Mouse (Mus musculus) granulocyte monocyte progenitor cell, adult 5-6 weeks (primary cell): Measurements from ENCODE around the gene Rhod. TPM values are rescaled to one million over a fixed set of nuclear protein-coding genes. Genes with fewer than 3 reads are reported as not detected.
"Not testable (repeated sequence)": the region's sequence is repeated elsewhere in the genome, so short reads cannot be mapped to it uniquely, and the experiment has no call there.

Experiments used
- ATAC-seq: replicated peaks from 2 replicates; pipeline ENCODE4 v1.8.0; 2016; ENCODE audit warnings: mild to moderate bottlenecking, moderate TSS enrichment, inconsistent platforms; ENCODE audit not compliant: poor library complexity, severe bottlenecking
- total RNA-seq, 2 experiments: library from RNA; stranded (forward) in 1 of 2; stranded (reverse) in 1 of 2; fragments of 200-712, 200-1000 nt in 1 of 2; fragments of >200 nt in 1 of 2; fragmentation: Nextera tagmentation in 1 of 2; gene quantifications; 2 replicates each; pipeline ENCODE4 v1.2.3; 2014 to 2017

Rhod gene
- 0.28 TPM in 1 of 2 replicates, not detected in the other for total RNA-seq (2014; fragmentation: Nextera tagmentation)
- total RNA-seq (2017): not detected in 2 replicates

GRCm38 (mm10) chr19:4439161-4439801 lies at the start of gene Rhod:
Gene Rhod (minus strand): TSS chr19:4439432.
- no peak; the same call in 1 of the 2 replicates for ATAC-seq

GRCm38 (mm10) chr19:4487877-4488276 lies 48.6 kb upstream of the Rhod start:
- no peak for ATAC-seq

GRCm38 (mm10) chr19:4485006-4485405 lies 45.8 kb upstream of the Rhod start:
- no peak for ATAC-seq

- ATAC-seq: no peak
Observed at GRCm38 (mm10) chr19:4482111-4482859, 43.1 kb upstream of the Rhod start.

GRCm38 (mm10) chr19:4481326-4481725 lies 42.1 kb upstream of the Rhod start:
- no peak for ATAC-seq

GRCm38 (mm10) chr19:4480041-4480440 lies 40.8 kb upstream of the Rhod start:
- ATAC-seq: no peak

GRCm38 (mm10) chr19:4478190-4478516 lies 38.9 kb upstream of the Rhod start:
- peak; percentile 40 for ATAC-seq

GRCm38 (mm10) chr19:4477345-4478189 lies 38.3 kb upstream of the Rhod start, which contains the start of gene Syt12:
Gene Syt12 (minus strand): TSS chr19:4477447.
- ATAC-seq: no peak

- peak; percentile 45 for ATAC-seq
Observed at GRCm38 (mm10) chr19:4476601-4477257, 37.5 kb upstream of the Rhod start.

- no peak; the same call in 1 of the 2 replicates for ATAC-seq
Observed at GRCm38 (mm10) chr19:4475224-4475925, 36.1 kb upstream of the Rhod start.

GRCm38 (mm10) chr19:4474739-4475138 lies 35.5 kb upstream of the Rhod start:
- no peak for ATAC-seq

- ATAC-seq: no peak
Observed at GRCm38 (mm10) chr19:4473549-4473948, 34.3 kb upstream of the Rhod start.

- peak; percentile 35; the same call in 1 of the 2 replicates for ATAC-seq
Observed at GRCm38 (mm10) chr19:4468363-4468762, 29.1 kb upstream of the Rhod start.

- ATAC-seq: no peak
Observed at GRCm38 (mm10) chr19:4464666-4465065, 25.4 kb upstream of the Rhod start.

GRCm38 (mm10) chr19:4461981-4462380 lies 22.7 kb upstream of the Rhod start:
- ATAC-seq: peak; percentile 87

GRCm38 (mm10) chr19:4456227-4456626 lies 17.0 kb upstream of the Rhod start:
- peak; percentile 53 for ATAC-seq

GRCm38 (mm10) chr19:4455071-4455800 lies 16.0 kb upstream of the Rhod start:
- ATAC-seq: no peak

- not testable (repeated sequence) for ATAC-seq
Observed at GRCm38 (mm10) chr19:4454040-4454439, 14.8 kb upstream of the Rhod start.

GRCm38 (mm10) chr19:4452525-4452924 lies 13.3 kb upstream of the Rhod start:
- ATAC-seq: no peak
